Mouse (Mus musculus): ENCODE measurements around the gene Ctcf. TPM values are rescaled to one million over a fixed set of nuclear protein-coding genes. Genes with fewer than 3 reads are reported as not detected.
"Not testable (repeated sequence)": the region's sequence is repeated elsewhere in the genome, so short reads cannot be mapped to it uniquely, and the experiment has no call there.

Ctcf gene
- polyA plus RNA-seq (2015; fragmentation: Nextera tagmentation; extraction: Ambion mirVana) = 69.1 and 75.8 TPM in 2 replicates

GRCm38 (mm10) chr8:105636018-105636962 lies at the start of gene Ctcf:
Gene Ctcf (plus strand): TSS chr8:105636568.
- Histone ChIP-seq H3K4me2 (peak within 1 kb of the TSS; percentile 99), H3K27me3 (no peaks in the 10 kb centered on the region), H3K27ac (peak within 1 kb of the TSS; percentile 100), H3K4me1 (replicated peaks) (peaks cover 49% of the 10 kb centered on the region), H3K9ac (peak within 1 kb of the TSS; percentile 99), H3K36me3 (peaks cover 7% of the 10 kb centered on the region; the same call in 1 of the 2 replicates), H3K4me3 (replicated peaks) (peak within 1 kb of the TSS; percentile 97), H3K9me3 (replicated peaks) (no peaks in the 10 kb centered on the region)
- WGBS (ENCODE audit: insufficient replicate concordance) = under 1% methylated on average over 106 of the region's 126 CpGs
- ATAC-seq (ENCODE audit: low read depth) (peak; percentile 88), DNase-seq (peak; percentile 85)

DNA sequence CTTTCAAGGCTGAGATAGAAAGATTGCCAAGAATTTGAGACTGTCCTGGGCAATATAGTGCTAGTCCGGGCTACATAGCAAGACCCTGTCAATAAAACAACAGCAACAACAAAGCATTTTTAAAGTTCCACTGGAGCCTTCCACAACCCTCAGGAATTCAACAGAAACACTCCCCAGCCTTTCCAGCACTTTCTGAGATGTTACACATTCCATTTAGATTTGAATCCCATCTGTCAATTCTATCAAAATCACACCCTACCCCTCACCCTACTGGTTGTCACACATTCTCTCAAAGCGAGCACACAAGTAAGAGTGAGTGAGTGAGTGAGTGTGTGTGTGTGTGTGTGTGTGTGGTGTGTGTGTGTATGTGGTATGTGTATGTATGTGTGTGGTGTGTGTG lies 43.9 kb upstream of the Ctcf start:
- Histone ChIP-seq H3K27ac (no peak overlapping the region), H3K9ac (no peak overlapping the region), H3K36me3 (no peaks in the 10 kb centered on the region), H3K9me3 (replicated peaks) (no peaks in the 10 kb centered on the region), H3K4me3 (replicated peaks) (no peak overlapping the region), H3K4me1 (replicated peaks) (peaks cover 26% of the 10 kb centered on the region), H3K4me2 (no peak overlapping the region), H3K27me3 (peaks cover 13% of the 10 kb centered on the region)
- DNase-seq (no peak), ATAC-seq (ENCODE audit: low read depth) (no peak)
- WGBS (ENCODE audit: insufficient replicate concordance) = 65% methylated on average over 2 of the region's 2 CpGs

- no peak overlapping the region for H3K9ac ChIP-seq
- WGBS (ENCODE audit: insufficient replicate concordance) = 30% methylated on average over 15 of the region's 15 CpGs
- H3K27ac ChIP-seq = no peak overlapping the region
- H3K4me2 ChIP-seq = no peak overlapping the region
- no peaks in the 10 kb centered on the region for H3K9me3 ChIP-seq (replicated peaks)
- no peak overlapping the region for H3K4me3 ChIP-seq (replicated peaks)
- DNase-seq = no peak
- H3K4me1 ChIP-seq (replicated peaks) = peaks cover 26% of the 10 kb centered on the region
- no peak for ATAC-seq (ENCODE audit: low read depth)
- H3K36me3 ChIP-seq = no peaks in the 10 kb centered on the region
- peaks cover 13% of the 10 kb centered on the region for H3K27me3 ChIP-seq
These were observed 42.5 kb upstream of the Ctcf start for GRCm38 (mm10) chr8:105593859-105594258.

- peaks cover 26% of the 10 kb centered on the region for H3K4me1 ChIP-seq (replicated peaks)
- no peak overlapping the region for H3K4me2 ChIP-seq
- no peak overlapping the region for H3K4me3 ChIP-seq (replicated peaks)
- no peaks in the 10 kb centered on the region for H3K9me3 ChIP-seq (replicated peaks)
- H3K36me3 ChIP-seq = no peaks in the 10 kb centered on the region
- no peak overlapping the region for H3K9ac ChIP-seq
- WGBS (ENCODE audit: insufficient replicate concordance) = 66% methylated on average over 18 of the region's 18 CpGs
- H3K27me3 ChIP-seq = peaks cover 13% of the 10 kb centered on the region
- ATAC-seq (ENCODE audit: low read depth) = no peak
- no peak overlapping the region for H3K27ac ChIP-seq
- DNase-seq = no peak
These were observed 41.7 kb upstream of the Ctcf start for GRCm38 (mm10) chr8:105594451-105595242.

GRCm38 (mm10) chr8:105596362-105597034 lies 39.9 kb upstream of the Ctcf start:
- peak overlapping the region; percentile 10; the same call in 1 of the 2 replicates for H3K9ac ChIP-seq
- DNase-seq (peak; percentile 50), ATAC-seq (ENCODE audit: low read depth) (peak; percentile 79)
- H3K4me2 ChIP-seq = peak overlapping the region; percentile 60
- no peaks in the 10 kb centered on the region for H3K36me3 ChIP-seq
- H3K4me1 ChIP-seq (replicated peaks) = peaks cover 26% of the 10 kb centered on the region
- no peaks in the 10 kb centered on the region for H3K9me3 ChIP-seq (replicated peaks)
- H3K4me3 ChIP-seq (replicated peaks) = peak overlapping the region; percentile 37
- peaks cover 13% of the 10 kb centered on the region for H3K27me3 ChIP-seq
- no peak overlapping the region for H3K27ac ChIP-seq
- 2% methylated on average over 14 of the region's 14 CpGs for WGBS (ENCODE audit: insufficient replicate concordance)

DNA sequence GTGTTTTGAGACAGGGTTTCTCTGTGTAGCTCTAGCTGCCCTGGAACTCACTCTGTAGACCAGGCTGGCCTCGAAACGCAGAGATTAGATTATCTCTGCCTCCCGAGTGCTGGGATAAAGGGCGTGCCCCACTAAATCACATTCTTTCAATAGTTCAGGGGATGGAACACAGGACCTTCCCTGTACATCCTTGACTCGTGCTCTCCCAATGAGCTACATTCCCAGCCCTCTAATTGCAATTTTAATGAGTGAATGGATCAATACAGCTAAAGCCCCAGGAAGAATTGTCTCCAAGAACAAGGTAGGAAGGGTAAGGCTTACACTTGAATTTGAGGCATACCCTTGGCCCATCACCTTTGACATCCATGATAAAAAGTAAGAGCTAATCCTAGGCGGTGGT lies 37.6 kb upstream of the Ctcf start:
- peaks cover 26% of the 10 kb centered on the region for H3K4me1 ChIP-seq (replicated peaks)
- H3K36me3 ChIP-seq = no peaks in the 10 kb centered on the region
- DNase-seq (no peak), ATAC-seq (ENCODE audit: low read depth) (no peak)
- H3K4me2 ChIP-seq = no peak overlapping the region
- H3K27ac ChIP-seq = no peak overlapping the region
- peaks cover 13% of the 10 kb centered on the region for H3K27me3 ChIP-seq
- no peak overlapping the region for H3K4me3 ChIP-seq (replicated peaks)
- no peak overlapping the region for H3K9ac ChIP-seq
- WGBS (ENCODE audit: insufficient replicate concordance) = 48% methylated on average over 6 of the region's 6 CpGs
- no peaks in the 10 kb centered on the region for H3K9me3 ChIP-seq (replicated peaks)

DNA sequence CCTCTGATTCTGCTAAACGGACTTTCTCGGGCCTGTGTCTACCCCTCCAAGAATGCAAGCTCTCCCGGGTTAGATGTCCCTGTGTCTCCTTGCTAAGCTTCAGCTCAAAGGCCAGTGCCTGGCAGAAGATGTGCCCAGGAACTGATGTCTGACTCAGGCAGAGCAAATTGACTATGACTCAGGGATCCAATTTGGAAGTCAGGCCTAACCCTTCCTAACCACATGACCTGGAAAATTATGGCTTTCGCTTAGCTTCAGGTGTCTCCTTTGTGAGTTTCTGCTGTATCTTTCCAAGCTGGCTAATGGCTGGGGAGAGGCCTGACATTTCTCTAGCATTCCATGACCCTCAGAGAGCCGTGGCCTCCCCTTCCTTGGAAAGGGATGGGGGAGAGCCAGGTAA lies 35.1 kb upstream of the Ctcf start:
- DNase-seq (no peak), ATAC-seq (ENCODE audit: low read depth) (no peak)
- Histone ChIP-seq H3K27me3 (0 out of 2 replicates have a peak, but pooled peaks cover 5% of the 10 kb centered on the region), H3K4me3 (replicated peaks) (no peak overlapping the region), H3K9ac (no peak overlapping the region), H3K27ac (no peak overlapping the region), H3K36me3 (no peaks in the 10 kb centered on the region), H3K9me3 (replicated peaks) (no peaks in the 10 kb centered on the region), H3K4me1 (replicated peaks) (peaks cover 33% of the 10 kb centered on the region), H3K4me2 (no peak overlapping the region)
- 75% methylated on average over 5 of the region's 5 CpGs for WGBS (ENCODE audit: insufficient replicate concordance)

DNA sequence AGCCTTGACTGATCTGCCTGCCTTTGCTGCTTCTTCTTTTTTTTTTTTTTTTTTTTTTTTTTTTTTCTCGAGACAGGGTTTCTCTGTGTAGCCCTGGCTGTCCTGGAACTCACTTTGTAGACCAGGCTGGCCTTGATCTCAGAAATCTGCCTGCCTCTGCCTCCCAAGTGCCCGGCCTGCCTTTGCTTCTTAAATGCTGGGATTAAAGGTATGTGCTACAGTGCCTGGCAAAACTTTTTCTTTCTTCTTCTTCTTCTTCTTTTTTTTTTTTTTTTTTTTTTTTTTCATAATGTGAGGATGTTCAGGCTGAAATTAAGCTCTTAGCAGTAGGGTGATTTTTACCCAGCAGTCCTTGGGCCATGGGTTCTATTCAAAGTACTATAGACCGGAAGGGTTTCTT lies 33.8 kb upstream of the Ctcf start:
- not testable (repeated sequence) for H3K27ac ChIP-seq; H3K36me3 ChIP-seq; DNase-seq; H3K9ac ChIP-seq; H3K27me3 ChIP-seq; H3K4me2 ChIP-seq; ATAC-seq (ENCODE audit: low read depth); H3K9me3 ChIP-seq (replicated peaks); H3K4me3 ChIP-seq (replicated peaks)
- WGBS (ENCODE audit: insufficient replicate concordance) = 45% methylated on average over 3 of the region's 3 CpGs
- H3K4me1 ChIP-seq (replicated peaks) = peaks cover 37% of the 10 kb centered on the region

GRCm38 (mm10) chr8:105604804-105605381 lies 31.5 kb upstream of the Ctcf start, which contains the start of gene Ripor1:
Gene Ripor1 (plus strand): TSS chr8:105605255.
- under 1% methylated on average over 36 of the region's 42 CpGs for WGBS (ENCODE audit: insufficient replicate concordance)
- Histone ChIP-seq H3K27me3 (0 out of 2 replicates have a peak, but pooled peaks cover 5% of the 10 kb centered on the region), H3K4me1 (replicated peaks) (peaks cover 60% of the 10 kb centered on the region), H3K4me3 (replicated peaks) (peak within 1 kb of the TSS; percentile 76), H3K27ac (peak within 1 kb of the TSS; percentile 86), H3K36me3 (no peaks in the 10 kb centered on the region), H3K9me3 (replicated peaks) (no peaks in the 10 kb centered on the region), H3K4me2 (peak within 1 kb of the TSS; percentile 98), H3K9ac (peak within 1 kb of the TSS; percentile 86)
- ATAC-seq (ENCODE audit: low read depth) (peak; percentile 75), DNase-seq (peak; percentile 66)

DNA sequence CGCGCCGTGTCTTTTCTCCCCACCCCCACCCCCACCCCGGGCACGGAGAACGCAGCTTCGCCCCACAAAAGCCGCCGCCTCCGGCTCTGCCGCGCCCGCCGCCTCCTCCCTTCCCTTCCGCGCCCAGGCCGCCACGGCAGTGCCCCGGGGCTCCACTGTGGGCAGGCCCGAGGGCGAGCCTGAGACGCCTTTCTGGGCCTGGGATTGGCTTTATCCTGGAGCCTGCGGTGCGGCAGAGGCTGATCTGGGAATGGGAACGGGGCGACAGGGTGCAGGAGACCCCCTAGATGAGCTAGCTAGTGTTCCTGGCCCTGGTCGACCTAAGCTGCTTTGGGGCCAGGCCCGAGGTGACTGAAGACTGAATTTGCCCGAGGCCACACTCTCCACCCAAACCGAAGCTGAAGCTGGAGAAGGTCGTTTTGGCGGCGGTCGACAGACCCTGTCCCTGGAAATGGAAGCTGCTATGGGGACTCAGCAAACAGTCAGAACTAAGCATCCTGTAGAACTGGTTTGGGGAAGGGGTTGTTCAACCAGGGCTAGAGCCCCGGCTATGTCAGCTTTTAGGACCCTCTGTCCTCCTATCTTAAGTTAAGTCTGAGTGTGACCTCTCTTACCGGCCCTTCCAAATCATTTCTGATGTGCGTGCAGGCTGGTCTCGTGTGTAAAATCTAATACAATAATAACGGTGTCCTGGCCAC lies 30.7 kb upstream of the Ctcf start:
- Histone ChIP-seq H3K4me2 (peak overlapping the region; percentile 98), H3K4me3 (replicated peaks) (peak overlapping the region; percentile 76), H3K36me3 (no peaks in the 10 kb centered on the region), H3K27ac (peak overlapping the region; percentile 86), H3K4me1 (replicated peaks) (peaks cover 68% of the 10 kb centered on the region), H3K9ac (peak overlapping the region; percentile 86), H3K9me3 (replicated peaks) (no peaks in the 10 kb centered on the region), H3K27me3 (0 out of 2 replicates have a peak, but pooled peaks cover 5% of the 10 kb centered on the region)
- ATAC-seq (ENCODE audit: low read depth) (peak; percentile 54), DNase-seq (peak; percentile 40)
- WGBS (ENCODE audit: insufficient replicate concordance) = 1% methylated on average over 38 of the region's 39 CpGs

Data from liver, embryonic 13.5 days (tissue).